Mouse (Mus musculus) liver, embryonic 14.5 days (tissue): ENCODE data around the gene Ush1g.

Experiments
- CTCF ChIP-seq: IDR thresholded peaks from 2 replicates; pipeline ENCODE4 v1.5.1; 2016; ENCODE audit warnings: antibody characterized with exemption, low read depth, control low read depth
- EP300 ChIP-seq: IDR thresholded peaks from 2 replicates; pipeline ENCODE4 v1.6.1; 2016; ENCODE audit warnings: antibody characterized with exemption, low read depth

GRCm38 (mm10) chr11:115290919-115291318 lies 30.9 kb downstream of the Ush1g start:
- TF ChIP-seq CTCF (no peak), EP300 (no peak)
